Mouse (Mus musculus) liver, embryonic 11.5 days (tissue): Measurements from ENCODE around the gene Snai1. TPM values are rescaled to one million over a fixed set of nuclear protein-coding genes. Genes with fewer than 3 reads are reported as not detected.

Source experiments
- ATAC-seq: fragments of 200-750 bp; cut with Nextera tagmentation; replicated peaks from 2 replicates; pipeline ENCODE4 v1.8.0; 2017; ENCODE audit warnings: moderate number of reproducible peaks, mild to moderate bottlenecking, moderate TSS enrichment, moderate library complexity; ENCODE audit not compliant: low FRiP score
- DNase-seq: peaks from one replicate; pipeline ENCODE4 v3.0.0-alpha.2; 2017; ENCODE audit warnings: low spot score
- H3K27ac ChIP-seq: fragments of 300-500 bp; sonication (generic); 2 replicates; pipeline ENCODE4 v1.5.1; 2014; ENCODE audit warnings: mild to moderate bottlenecking, low read depth, low read length, control low read depth
- H3K27me3 ChIP-seq: fragments of 300-500 bp; sonication (generic); replicated peaks from 2 replicates; pipeline ENCODE4 v1.6.1; 2014; ENCODE audit warnings: low read length, mixed read lengths; ENCODE audit not compliant: control insufficient read depth, insufficient read depth
- H3K36me3 ChIP-seq: fragments of 300-500 bp; sonication (generic); 2 replicates; pipeline ENCODE4 v1.6.1; 2014; ENCODE audit warnings: mild to moderate bottlenecking, low read length, moderate library complexity, mixed read lengths; ENCODE audit not compliant: control insufficient read depth, insufficient read depth
- H3K4me1 ChIP-seq: fragments of 300-500 bp; sonication (generic); replicated peaks from 2 replicates; pipeline ENCODE4 v1.6.1; 2014; ENCODE audit warnings: low read length, mixed read lengths; ENCODE audit not compliant: control insufficient read depth, insufficient read depth
- H3K4me2 ChIP-seq: fragments of 300-500 bp; sonication (generic); 2 replicates; pipeline ENCODE4 v1.6.1; 2014; ENCODE audit warnings: mild to moderate bottlenecking, control low read depth, moderate library complexity
- H3K4me3 ChIP-seq: fragments of 300-500 bp; sonication (generic); 2 replicates; pipeline ENCODE4 v1.5.1; 2014; ENCODE audit warnings: low read depth, low read length, control low read depth
- H3K9ac ChIP-seq: fragments of 300-500 bp; sonication (generic); 2 replicates; pipeline ENCODE4 v1.6.1; 2014; ENCODE audit warnings: low read depth, low read length, control low read depth
- H3K9me3 ChIP-seq: fragments of 300-500 bp; sonication (generic); 2 replicates; pipeline ENCODE4 v1.6.1; 2016; ENCODE audit warnings: low read length, inconsistent platforms, mixed read lengths; ENCODE audit not compliant: control insufficient read depth
- WGBS: fragments of 180-500 bp; shearing (Covaris S2); extraction: QIAGEN DNeasy Blood & Tissue Kit; methylation state at CpG from one replicate; pipeline ENCODE4 v1.1.7; 2014; 5-methylcytosine and 5-hydroxymethylcytosine counted together
- polyA plus RNA-seq: library from polyadenylated mRNA; unstranded; fragments of >200 nt; fragmentation: Nextera tagmentation; extraction: Ambion mirVana; gene quantifications from 2 replicates; pipeline ENCODE4 v1.2.1, GENCODE M21; 2014

The Snai1 gene
- polyA plus RNA-seq, 1 experiment from 2014 or later, result 15.2 TPM

GRCm38 (mm10) chr2:167565312-167565656 lies 27.3 kb downstream of the Snai1 start:
- no peaks in the 10 kb centered on the region for H3K36me3 ChIP-seq
- H3K4me1 ChIP-seq, result peaks cover 17% of the 10 kb centered on the region
- ATAC-seq, result peak; percentile 27; the same call in 1 of the 2 replicates
- 0 out of 2 replicates have a peak overlapping the region, but pooled peaks have one; percentile 47 for H3K9ac ChIP-seq
- H3K4me2 ChIP-seq, result peak overlapping the region; percentile 47
- H3K27me3 ChIP-seq, result peaks cover 7% of the 10 kb centered on the region
- DNase-seq, result no peak
- WGBS, result 53% methylated on average over 3 of the region's 3 CpGs
- H3K9me3 ChIP-seq, result no peaks in the 10 kb centered on the region
- H3K4me3 ChIP-seq, result peak overlapping the region; percentile 24; the same call in 1 of the 2 replicates
- peak overlapping the region; percentile 73; the same call in 1 of the 2 replicates for H3K27ac ChIP-seq

- Histone ChIP-seq H3K4me2 (peak overlapping the region; percentile 47), H3K27ac (peak overlapping the region; percentile 73), H3K9me3 (no peaks in the 10 kb centered on the region), H3K4me1 (peaks cover 17% of the 10 kb centered on the region), H3K9ac (0 out of 2 replicates have a peak overlapping the region, but pooled peaks have one; percentile 47), H3K27me3 (peaks cover 3% of the 10 kb centered on the region; the same call in 1 of the 2 replicates), H3K4me3 (peak overlapping the region; percentile 24), H3K36me3 (no peaks in the 10 kb centered on the region)
- WGBS, result 14% methylated on average over 19 of the region's 19 CpGs
- ATAC-seq (0 out of 2 replicates have a peak, but pooled peaks have one; percentile 11), DNase-seq (no peak)
Measured at GRCm38 (mm10) chr2:167565682-167566081, 27.7 kb downstream of the Snai1 start.

- no peak overlapping the region for H3K4me3 ChIP-seq
- H3K9me3 ChIP-seq, result no peaks in the 10 kb centered on the region
- H3K36me3 ChIP-seq, result no peaks in the 10 kb centered on the region
- H3K27me3 ChIP-seq, result no peaks in the 10 kb centered on the region
- H3K4me2 ChIP-seq, result no peak overlapping the region
- no peak overlapping the region for H3K27ac ChIP-seq
- H3K4me1 ChIP-seq, result peaks cover 14% of the 10 kb centered on the region
- whole genome bisulfite sequencing, result 73% methylated on average over 9 of the region's 9 CpGs
- no peak overlapping the region for H3K9ac ChIP-seq
- ATAC-seq, result no peak
- no peak for DNase-seq
Measured at GRCm38 (mm10) chr2:167568112-167568511, 30.1 kb downstream of the Snai1 start.

GRCm38 (mm10) chr2:167569934-167570651 lies 32.1 kb downstream of the Snai1 start:
- DNase-seq, result no peak
- 61% methylated on average over 13 of the region's 13 CpGs for WGBS
- H3K9me3 ChIP-seq, result no peaks in the 10 kb centered on the region
- no peak overlapping the region for H3K4me3 ChIP-seq
- no peak overlapping the region for H3K9ac ChIP-seq
- no peak overlapping the region for H3K4me2 ChIP-seq
- H3K27ac ChIP-seq, result no peak overlapping the region
- no peaks in the 10 kb centered on the region; the same call in 1 of the 2 replicates for H3K4me1 ChIP-seq
- no peaks in the 10 kb centered on the region for H3K27me3 ChIP-seq
- no peak for ATAC-seq
- H3K36me3 ChIP-seq, result no peaks in the 10 kb centered on the region

- WGBS, result 82% methylated on average over 6 of the region's 6 CpGs
- ATAC-seq (no peak), DNase-seq (no peak)
- no peak overlapping the region for H3K4me2 ChIP-seq
- H3K4me1 ChIP-seq, result no peaks in the 10 kb centered on the region
- H3K9ac ChIP-seq, result no peak overlapping the region
- no peaks in the 10 kb centered on the region for H3K36me3 ChIP-seq
- H3K9me3 ChIP-seq, result no peaks in the 10 kb centered on the region
- no peak overlapping the region for H3K27ac ChIP-seq
- H3K4me3 ChIP-seq, result no peak overlapping the region
- no peaks in the 10 kb centered on the region for H3K27me3 ChIP-seq
Measured at GRCm38 (mm10) chr2:167570815-167571214, 32.8 kb downstream of the Snai1 start.

- no peaks in the 10 kb centered on the region for H3K27me3 ChIP-seq
- no peaks in the 10 kb centered on the region for H3K9me3 ChIP-seq
- no peak overlapping the region for H3K4me3 ChIP-seq
- ATAC-seq (no peak), DNase-seq (no peak)
- H3K27ac ChIP-seq, result no peak overlapping the region
- H3K4me2 ChIP-seq, result no peak overlapping the region
- 84% methylated on average over 18 of the region's 18 CpGs for WGBS
- H3K4me1 ChIP-seq, result no peaks in the 10 kb centered on the region
- H3K36me3 ChIP-seq, result no peaks in the 10 kb centered on the region
- H3K9ac ChIP-seq, result no peak overlapping the region
Measured at GRCm38 (mm10) chr2:167571442-167572220, 33.6 kb downstream of the Snai1 start.

- Histone ChIP-seq H3K27me3 (no peaks in the 10 kb centered on the region), H3K27ac (no peak overlapping the region), H3K4me1 (peaks cover 4% of the 10 kb centered on the region; the same call in 1 of the 2 replicates), H3K9ac (no peak overlapping the region), H3K4me2 (no peak overlapping the region), H3K9me3 (no peaks in the 10 kb centered on the region), H3K36me3 (no peaks in the 10 kb centered on the region), H3K4me3 (no peak overlapping the region)
- ATAC-seq, result no peak
- DNase-seq, result no peak
- WGBS, result 56% methylated on average over 9 of the region's 9 CpGs
Measured at GRCm38 (mm10) chr2:167574814-167575213, 36.8 kb downstream of the Snai1 start.

- Histone ChIP-seq H3K9me3 (no peaks in the 10 kb centered on the region), H3K4me1 (peaks cover 4% of the 10 kb centered on the region; the same call in 1 of the 2 replicates), H3K4me2 (no peak overlapping the region), H3K4me3 (no peak overlapping the region), H3K27ac (no peak overlapping the region), H3K36me3 (no peaks in the 10 kb centered on the region), H3K27me3 (no peaks in the 10 kb centered on the region), H3K9ac (no peak overlapping the region)
- DNase-seq (no peak), ATAC-seq (no peak)
- WGBS, result 79% methylated on average over 7 of the region's 7 CpGs
Measured at GRCm38 (mm10) chr2:167575581-167575980, 37.6 kb downstream of the Snai1 start.
